Mouse (Mus musculus) myocyte (in vitro differentiated cells): ENCODE results near the gene Csnk2b.

Experiments used
- CEBPB ChIP-seq: IDR thresholded peaks from 2 replicates; pipeline ENCODE4 v1.6.1; 2011; ENCODE audit warnings: mild to moderate bottlenecking, moderate library complexity; ENCODE audit not compliant: poor library complexity, insufficient read depth, severe bottlenecking
- E2F4 ChIP-seq: IDR thresholded peaks from one replicate; pipeline ENCODE4 v1.6.1; 2011; ENCODE audit warnings: mild to moderate bottlenecking, control low read depth, moderate library complexity; ENCODE audit not compliant: insufficient read depth
- MAX ChIP-seq: IDR thresholded peaks from one replicate; pipeline ENCODE4 v1.6.1; 2011; ENCODE audit warnings: low read depth, mild to moderate bottlenecking, control low read depth
- MYOD1 ChIP-seq, 3 experiments: IDR thresholded peaks; one replicate each; pipeline ENCODE4 v1.6.1; 2011; ENCODE audit warnings: control low read depth in 2 of 3, low read depth in 2 of 3, mild to moderate bottlenecking in 2 of 3, moderate library complexity in 1 of 3; ENCODE audit not compliant: insufficient read length in 2 of 3, control insufficient read depth in 1 of 3
- POLR2A ChIP-seq: IDR thresholded peaks from one replicate; pipeline ENCODE4 v1.6.1; 2011; ENCODE audit warnings: low read depth, mild to moderate bottlenecking, control low read depth, moderate library complexity; ENCODE audit not compliant: insufficient read length
- TCF12 ChIP-seq: IDR thresholded peaks from one replicate; pipeline ENCODE4 v1.6.1; 2011; ENCODE audit warnings: mild to moderate bottlenecking, control low read depth; ENCODE audit not compliant: poor library complexity, insufficient read depth, severe bottlenecking
- TCF3 ChIP-seq: IDR thresholded peaks from one replicate; pipeline ENCODE4 v1.6.1; 2011; ENCODE audit warnings: low read depth, control low read depth; ENCODE audit not compliant: insufficient read length
- USF1 ChIP-seq: IDR thresholded peaks from one replicate; pipeline ENCODE4 v1.6.1; 2011; ENCODE audit warnings: low read depth, mild to moderate bottlenecking, control low read depth, moderate library complexity

DNA sequence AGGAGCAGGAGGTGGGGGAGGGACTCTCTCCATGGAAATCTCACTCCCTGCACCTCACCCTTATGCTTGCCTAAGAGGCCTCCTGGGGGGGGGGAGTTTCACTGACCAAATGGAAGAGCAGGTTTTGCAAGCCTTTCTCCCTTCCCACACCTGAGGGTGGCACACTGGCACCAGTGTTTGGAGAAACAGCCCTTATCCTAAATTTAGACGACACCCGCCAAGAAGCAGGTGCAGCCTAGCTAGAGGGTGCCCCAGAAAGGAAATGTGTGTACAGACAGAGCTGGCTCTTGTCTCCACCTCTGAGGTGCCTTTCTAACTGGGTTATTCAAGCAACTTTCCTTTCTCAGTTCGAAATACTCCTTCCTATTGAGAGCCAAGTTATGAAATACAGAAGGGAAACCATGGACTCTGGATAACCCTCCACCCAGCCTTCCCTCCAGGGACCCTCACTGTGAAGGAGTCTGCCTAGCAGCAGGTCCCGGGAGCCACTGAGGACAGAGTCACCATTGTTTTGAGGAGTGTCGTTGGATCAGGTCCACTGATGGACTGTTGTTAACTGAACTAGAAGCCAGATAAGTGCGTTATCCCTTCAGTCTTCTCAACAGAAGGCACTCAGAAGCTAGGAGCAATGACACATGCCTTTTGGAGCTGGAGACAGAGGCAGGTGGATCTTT, 51.2 kb downstream of the Csnk2b start:
- no peak for TF ChIP-seq POLR2A
- TF ChIP-seq CEBPB = no peak
- TF ChIP-seq MAX = no peak
- TF ChIP-seq TCF3 = no peak
- TF ChIP-seq TCF12 = no peak
- no peak for TF ChIP-seq USF1
- TF ChIP-seq MYOD1 (IDR thresholded peaks at IDR 0.05; ENCODE audit: control insufficient read depth in 1 of 3, insufficient read length in 2 of 3, low read depth in 2 of 3) = no peak
- TF ChIP-seq E2F4 = no peak
